ENCODE assay signal across 9 mouse cellular contexts in genomic region chr2:112285031-112285390, GRCm38 (mm10). TPM values are rescaled to one million over a fixed set of nuclear protein-coding genes. Genes with fewer than 3 reads are reported as not detected.
A peak's percentile ranks its signal among the peaks of the same experiment; 100 is the strongest.
DNase-seq lines count a peak whose midpoint lies in the region; ATAC-seq and TF ChIP-seq lines count a peak whose summit lies in the region.
"Had no signal": no experiment of that assay in that cellular context is flagged by ENCODE, and none has a peak within 500 bp of the region (broad histone marks: within the 10 kb centered on the region; RNA-seq: fewer than 3 reads in every experiment).

No protein-coding gene starts in this region.

- H3K9ac ChIP-seq in kidney, postnatal 0 days (ENCODE audit: low read depth, low read length): peak overlapping the region; percentile 67
- peak overlapping the region; percentile 56; the same call in 1 of the 2 replicates for H3K9ac ChIP-seq in embryonic facial prominence, embryonic 14.5 days (ENCODE audit: low read depth, low read length)
- H3K9ac ChIP-seq in intestine, embryonic 16.5 days (ENCODE audit: low read depth, low read length): peak overlapping the region; percentile 78; the same call in 1 of the 2 replicates

- TF ChIP-seq CTCF in kidney, postnatal 0 days (IDR thresholded peaks at IDR 0.05; ENCODE audit: low read depth): no peak

- H3K27me3 ChIP-seq in kidney, postnatal 0 days (ENCODE audit: insufficient read depth, low read length): no peaks in the 10 kb centered on the region
- no peaks in the 10 kb centered on the region for H3K27me3 ChIP-seq in embryonic facial prominence, embryonic 14.5 days (replicated peaks; ENCODE audit: control insufficient read depth, insufficient read depth, low read length)
- H3K27me3 ChIP-seq in intestine, embryonic 16.5 days (replicated peaks; ENCODE audit: control insufficient read depth, insufficient read depth, low read length): no peaks in the 10 kb centered on the region
- no peaks in the 10 kb centered on the region for H3K27me3 ChIP-seq in myocyte (ENCODE audit: control insufficient read depth, insufficient read depth, insufficient read length)
- H3K27me3 ChIP-seq: Patski had no signal

- H3K27ac ChIP-seq in kidney, postnatal 0 days: no peak overlapping the region
- H3K27ac ChIP-seq in embryonic facial prominence, embryonic 14.5 days (replicated peaks; ENCODE audit: low read depth, low read length): no peak overlapping the region
- H3K27ac ChIP-seq in intestine, embryonic 16.5 days (ENCODE audit: low read length): no peak overlapping the region

- no peaks in the 10 kb centered on the region for H3K9me3 ChIP-seq in kidney, postnatal 0 days (replicated peaks; ENCODE audit: low read length)
- no peaks in the 10 kb centered on the region for H3K9me3 ChIP-seq in embryonic facial prominence, embryonic 14.5 days (ENCODE audit: control insufficient read depth, low read length)
- H3K9me3 ChIP-seq in intestine, embryonic 16.5 days (ENCODE audit: control insufficient read depth, low read length): no peaks in the 10 kb centered on the region

- H3K4me1 ChIP-seq in kidney, postnatal 0 days (replicated peaks; ENCODE audit: insufficient read depth, low read length): no peaks in the 10 kb centered on the region
- peaks cover 7% of the 10 kb centered on the region for H3K4me1 ChIP-seq in embryonic facial prominence, embryonic 14.5 days (ENCODE audit: control insufficient read depth, insufficient read depth, low read length)
- H3K4me1 ChIP-seq in intestine, embryonic 16.5 days (ENCODE audit: control insufficient read depth, insufficient read depth, low read length): peaks cover 3% of the 10 kb centered on the region; the same call in 1 of the 2 replicates

- peak overlapping the region; percentile 47 for H3K4me3 ChIP-seq in kidney, postnatal 0 days (replicated peaks; ENCODE audit: low read depth, low read length)
- H3K4me3 ChIP-seq in embryonic facial prominence, embryonic 14.5 days (ENCODE audit: low read depth, low read length): peak overlapping the region; percentile 40
- peak overlapping the region; percentile 69 for H3K4me3 ChIP-seq in intestine, embryonic 16.5 days (ENCODE audit: low read length)
- H3K4me3 ChIP-seq in myocyte: peak overlapping the region; percentile 29

- H3ac ChIP-seq in myocyte (ENCODE audit: control insufficient read depth, insufficient read length): no peak overlapping the region

- H3K79me2 ChIP-seq in myocyte (ENCODE audit: control insufficient read depth, insufficient read depth): no peaks in the 10 kb centered on the region

- no peak for ATAC-seq in kidney, postnatal 0 days (replicated peaks; ENCODE audit: low FRiP score, low read depth)
- no peak for ATAC-seq in embryonic facial prominence, embryonic 14.5 days (ENCODE audit: low read depth)
- ATAC-seq in intestine, embryonic 16.5 days: no peak
- no peak for ATAC-seq in inflammation-experienced regulatory T-cells, adult 6 months

- peak overlapping the region; percentile 90 for H3K4me2 ChIP-seq in kidney, postnatal 0 days (ENCODE audit: low read length)
- peak overlapping the region; percentile 65 for H3K4me2 ChIP-seq in embryonic facial prominence, embryonic 14.5 days (ENCODE audit: low read depth, low read length)
- peak overlapping the region; percentile 77 for H3K4me2 ChIP-seq in intestine, embryonic 16.5 days (ENCODE audit: low read depth, low read length)
- H3K4me2 ChIP-seq in myocyte (ENCODE audit: low read depth): peak overlapping the region; percentile 80

- WGBS in kidney, postnatal 0 days: 49% methylated on average over 6 of the region's 6 CpGs
- 45% methylated on average over 6 of the region's 6 CpGs for WGBS in embryonic facial prominence, embryonic 14.5 days
- WGBS in intestine, embryonic 16.5 days: 47% methylated on average over 6 of the region's 6 CpGs

- no peak for DNase-seq in kidney, postnatal 0 days (ENCODE audit: low spot score)
- DNase-seq in kidney, adult 8-10 months: no peak
- no peak for DNase-seq in embryonic facial prominence, embryonic 14.5 days (ENCODE audit: low spot score)
- DNase-seq in spleen, postnatal 14 days (ENCODE audit: low spot score in 2 of 2): no peak
- no peak for DNase-seq in thymus, postnatal 36 days

- no peaks in the 10 kb centered on the region for H3K36me3 ChIP-seq in kidney, postnatal 0 days (ENCODE audit: insufficient read depth, low read length)
- H3K36me3 ChIP-seq in embryonic facial prominence, embryonic 14.5 days (ENCODE audit: control insufficient read depth, insufficient read depth, low read length): no peaks in the 10 kb centered on the region
- no peaks in the 10 kb centered on the region for H3K36me3 ChIP-seq in intestine, embryonic 16.5 days (ENCODE audit: control insufficient read depth, insufficient read depth, low read length)
- no peaks in the 10 kb centered on the region for H3K36me3 ChIP-seq in myocyte (ENCODE audit: control insufficient read depth, insufficient read depth)

- TF ChIP-seq POLR2A in myocyte (IDR thresholded peaks at IDR 0.05; ENCODE audit: insufficient read length, low read depth): no peak

TF ChIP-seq in myocyte, 11 proteins besides CTCF, POLR2A, EP300 and RAD21:
- no peak for TF ChIP-seq REST (IDR thresholded peaks at IDR 0.05; ENCODE audit: insufficient read depth, insufficient read length)
- no peak for TF ChIP-seq SRF (IDR thresholded peaks at IDR 0.05; ENCODE audit: control insufficient read depth, insufficient read length, low read depth)
- no peak for TF ChIP-seq E2F4 (IDR thresholded peaks at IDR 0.05; ENCODE audit: insufficient read depth)
- no peak for TF ChIP-seq USF1 (IDR thresholded peaks at IDR 0.05; ENCODE audit: low read depth)
- no peak for TF ChIP-seq MYOD1 (IDR thresholded peaks at IDR 0.05; ENCODE audit: control insufficient read depth in 1 of 3, insufficient read length in 2 of 3, low read depth in 2 of 3)
- TF ChIP-seq CEBPB (IDR thresholded peaks at IDR 0.05; ENCODE audit: insufficient read depth, poor library complexity, severe bottlenecking): no peak
- no peak for TF ChIP-seq MAX (IDR thresholded peaks at IDR 0.05; ENCODE audit: low read depth)
- TF ChIP-seq TCF3 (IDR thresholded peaks at IDR 0.05; ENCODE audit: insufficient read length, low read depth): no peak
- TF ChIP-seq MYOG (IDR thresholded peaks at IDR 0.05; ENCODE audit: control insufficient read depth in 1 of 3, insufficient read depth in 1 of 3, insufficient read length in 2 of 3, low read depth in 2 of 3): no peak

RNA-seq across cellular contexts. Expression of gene Gm21985, which starts 18.9 kb away (rescaled TPM):
- polyA plus RNA-seq in kidney, postnatal 0 days (2015; fragmentation: Nextera tagmentation; extraction: Ambion mirVana): not detected in 2 replicates
- not detected in 2 replicates for polyA plus RNA-seq in embryonic facial prominence, embryonic 14.5 days (2014; fragmentation: Nextera tagmentation; extraction: Ambion mirVana)
- not detected in 2 replicates for polyA plus RNA-seq in intestine, embryonic 16.5 days (2015; fragmentation: Nextera tagmentation; extraction: Ambion mirVana)
- not detected for polyA plus RNA-seq in myocyte (2012; fragmentation: generic; extraction: Trizol)
- not detected for polyA plus RNA-seq in inflammation-experienced regulatory T-cells, adult 6 months (2017; shearing (Covaris generic))

RNA-seq across cellular contexts. Expression of gene Slc12a6, which starts 19.4 kb away (rescaled TPM):
- 7.8 and 8.7 TPM in 2 replicates for polyA plus RNA-seq in kidney, postnatal 0 days (2015; fragmentation: Nextera tagmentation; extraction: Ambion mirVana)
- polyA plus RNA-seq in embryonic facial prominence, embryonic 14.5 days (2014; fragmentation: Nextera tagmentation; extraction: Ambion mirVana): 15.6 and 16.5 TPM in 2 replicates
- 11.9 and 14.9 TPM in 2 replicates for polyA plus RNA-seq in intestine, embryonic 16.5 days (2015; fragmentation: Nextera tagmentation; extraction: Ambion mirVana)
- polyA plus RNA-seq in myocyte (2012; fragmentation: generic; extraction: Trizol): 7.0 TPM
- 10 to 100 TPM; 37.3 to 57.5 (median 52.3) TPM for polyA plus RNA-seq in inflammation-experienced regulatory T-cells, adult 6 months (2017; shearing (Covaris generic))

RNA-seq across cellular contexts. Expression of gene Nop10, which starts 23.3 kb away (rescaled TPM):
- 232 and 252 TPM in 2 replicates for polyA plus RNA-seq in kidney, postnatal 0 days (2015; fragmentation: Nextera tagmentation; extraction: Ambion mirVana)
- polyA plus RNA-seq in embryonic facial prominence, embryonic 14.5 days (2014; fragmentation: Nextera tagmentation; extraction: Ambion mirVana): 186 and 203 TPM in 2 replicates
- polyA plus RNA-seq in intestine, embryonic 16.5 days (2015; fragmentation: Nextera tagmentation; extraction: Ambion mirVana): 214 and 238 TPM in 2 replicates
- 129 TPM for polyA plus RNA-seq in myocyte (2012; fragmentation: generic; extraction: Trizol)
- 100 to 1,000 TPM; 152 to 243 (median 201) TPM for polyA plus RNA-seq in inflammation-experienced regulatory T-cells, adult 6 months (2017; shearing (Covaris generic))

RNA-seq across cellular contexts. Expression of gene Nutm1, which starts 25.9 kb away (rescaled TPM):
- polyA plus RNA-seq in kidney, postnatal 0 days (2015; fragmentation: Nextera tagmentation; extraction: Ambion mirVana): 0.05 TPM in 2 replicates
- not detected in 2 replicates for polyA plus RNA-seq in embryonic facial prominence, embryonic 14.5 days (2014; fragmentation: Nextera tagmentation; extraction: Ambion mirVana)
- 0.04 TPM in 1 of 2 replicates, not detected in the other for polyA plus RNA-seq in intestine, embryonic 16.5 days (2015; fragmentation: Nextera tagmentation; extraction: Ambion mirVana)
- not detected for polyA plus RNA-seq in myocyte (2012; fragmentation: generic; extraction: Trizol)
- polyA plus RNA-seq in inflammation-experienced regulatory T-cells, adult 6 months (2017; shearing (Covaris generic)): not detected

RNA-seq across cellular contexts. Expression of gene Lpcat4, which starts 45.7 kb away (rescaled TPM):
- polyA plus RNA-seq in kidney, postnatal 0 days (2015; fragmentation: Nextera tagmentation; extraction: Ambion mirVana): 18.5 and 19.7 TPM in 2 replicates
- 17.5 and 19.3 TPM in 2 replicates for polyA plus RNA-seq in embryonic facial prominence, embryonic 14.5 days (2014; fragmentation: Nextera tagmentation; extraction: Ambion mirVana)
- polyA plus RNA-seq in intestine, embryonic 16.5 days (2015; fragmentation: Nextera tagmentation; extraction: Ambion mirVana): 19.9 and 22.6 TPM in 2 replicates
- polyA plus RNA-seq in myocyte (2012; fragmentation: generic; extraction: Trizol): 32.8 TPM
- 10 to 100 TPM; 30.4 to 45.0 (median 34.4) TPM for polyA plus RNA-seq in inflammation-experienced regulatory T-cells, adult 6 months (2017; shearing (Covaris generic))
